Mouse (Mus musculus) liver, adult 2 months (tissue): ENCODE measurements around the gene Cfap299.

Experiments
- CTCF ChIP-seq: fragments of 200-500 bp; IDR thresholded peaks from 2 replicates; pipeline ENCODE4 v1.5.1; 2011; ENCODE audit warnings: low read depth, low read length, control low read depth
- POLR2A ChIP-seq: fragments of 200-500 bp; IDR thresholded peaks from 2 replicates; pipeline ENCODE4 v1.6.1; 2011; ENCODE audit warnings: low read length, control low read depth; ENCODE audit not compliant: insufficient read depth; ENCODE audit errors: extremely low read depth

- no peak for TF ChIP-seq CTCF
- no peak for TF ChIP-seq POLR2A
These were observed 187.1 kb downstream of the Cfap299 start for GRCm38 (mm10) chr5:98516214-98516613.
